ENCODE assay signal across 7 mouse cellular contexts in the genomic region with DNA sequence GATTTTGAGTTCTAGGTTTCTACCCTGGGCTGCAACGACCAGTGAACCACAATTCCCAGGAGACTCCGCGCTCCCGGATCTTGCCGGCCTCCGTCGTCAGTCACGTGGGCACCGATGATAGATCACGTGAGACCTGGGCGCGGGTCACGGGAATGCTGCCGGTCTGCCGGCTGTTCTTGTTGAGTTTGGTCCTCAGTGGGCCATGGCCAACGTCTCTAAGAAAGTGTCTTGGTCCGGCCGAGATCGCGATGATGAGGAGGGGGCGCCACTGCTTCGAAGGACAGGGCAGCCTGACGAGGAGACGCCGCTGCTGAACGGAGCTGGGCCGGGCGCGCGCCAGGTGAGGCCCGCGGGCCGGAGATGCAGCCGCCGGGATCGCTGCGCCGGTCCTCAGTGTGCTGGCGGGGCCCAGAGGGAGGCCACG. TPM values are rescaled to one million over a fixed set of nuclear protein-coding genes. Genes with fewer than 3 reads are reported as not detected.
DNase-seq lines count a peak whose midpoint lies in the region; ATAC-seq and TF ChIP-seq lines count a peak whose summit lies in the region.

A gene (plus strand): TSS at position 117 of the 424 bp plus-strand sequence.

- H3K4me2 ChIP-seq in intestine, postnatal 0 days (replicated peaks; ENCODE audit: low read depth): peak within 1 kb of the TSS; percentile 77
- H3K4me2 ChIP-seq in midbrain, embryonic 12.5 days (replicated peaks): peak within 1 kb of the TSS; percentile 74

- peak; percentile 47; the same call in 1 of the 2 replicates for TF ChIP-seq POLR2A in small intestine, adult 2 months (IDR thresholded peaks at IDR 0.05; ENCODE audit: low read depth, low read length)

- intact Hi-C loops in left cerebral cortex, postnatal 4 days (cut with DNase I): no loop called here

- peak; percentile 89 for ATAC-seq in intestine, postnatal 0 days
- ATAC-seq in midbrain, embryonic 12.5 days (ENCODE audit: low FRiP score, low read depth): peak; percentile 91

- under 1% methylated on average over 40 of the region's 40 CpGs for WGBS in intestine, postnatal 0 days
- whole genome bisulfite sequencing in midbrain, embryonic 12.5 days: under 1% methylated on average over 40 of the region's 40 CpGs
- under 1% methylated on average over 40 of the region's 40 CpGs for WGBS in small intestine, adult 2 months

- H3K36me3 ChIP-seq in intestine, postnatal 0 days (ENCODE audit: control insufficient read depth, insufficient read depth): no peaks in the 10 kb centered on the region
- peaks cover 8% of the 10 kb centered on the region; the same call in 1 of the 2 replicates for H3K36me3 ChIP-seq in midbrain, embryonic 12.5 days
- no peaks in the 10 kb centered on the region for H3K36me3 ChIP-seq in small intestine, adult 2 months (ENCODE audit: control insufficient read depth, insufficient read depth, low read length)

- peak; percentile 92 for DNase-seq in adrenal gland, adult 8-10 months
- peak; percentile 86 for DNase-seq in embryo, embryonic 9.5 days (ENCODE audit: extremely low spot score)
- no peak for DNase-seq in gonadal fat pad, adult 2 months (ENCODE audit: low read depth)
- DNase-seq in left cerebral cortex, postnatal 4 days: peak; percentile 96

- peaks cover 2% of the 10 kb centered on the region; the same call in 1 of the 2 replicates for H3K4me1 ChIP-seq in intestine, postnatal 0 days (replicated peaks; ENCODE audit: control insufficient read depth, insufficient read depth, low read length)
- peaks cover 12% of the 10 kb centered on the region for H3K4me1 ChIP-seq in midbrain, embryonic 12.5 days
- H3K4me1 ChIP-seq in small intestine, adult 2 months (ENCODE audit: control insufficient read depth, insufficient read depth, insufficient read length, low read length): peaks cover 5% of the 10 kb centered on the region; the same call in 1 of the 2 replicates

- peak within 1 kb of the TSS; percentile 82 for H3K9ac ChIP-seq in intestine, postnatal 0 days (ENCODE audit: low read depth, low read length)
- peak within 1 kb of the TSS; percentile 79 for H3K9ac ChIP-seq in midbrain, embryonic 12.5 days (replicated peaks)

- TF ChIP-seq CTCF in intestine, postnatal 0 days (IDR thresholded peaks at IDR 0.05; ENCODE audit: low read depth): 0 out of 2 replicates have a peak, but pooled peaks have one; percentile 10
- TF ChIP-seq CTCF in small intestine, adult 2 months (IDR thresholded peaks at IDR 0.05; ENCODE audit: extremely low read depth, insufficient read length, insufficient replicate concordance, low read depth, low read length): no peak

- peak within 1 kb of the TSS; percentile 86 for H3K4me3 ChIP-seq in intestine, postnatal 0 days (ENCODE audit: low read depth, low read length)
- peak within 1 kb of the TSS; percentile 89 for H3K4me3 ChIP-seq in midbrain, embryonic 12.5 days
- H3K4me3 ChIP-seq in small intestine, adult 2 months (ENCODE audit: low read depth, low read length): peak within 1 kb of the TSS; percentile 99

- H3K27ac ChIP-seq in intestine, postnatal 0 days (ENCODE audit: low read depth, low read length): peak within 1 kb of the TSS; percentile 54; the same call in 1 of the 2 replicates
- no peak within 1 kb of the TSS for H3K27ac ChIP-seq in midbrain, embryonic 12.5 days (replicated peaks)
- peak within 1 kb of the TSS; percentile 10; the same call in 1 of the 2 replicates for H3K27ac ChIP-seq in small intestine, adult 2 months (ENCODE audit: insufficient read depth, low read depth, low read length)

- H3K27me3 ChIP-seq in intestine, postnatal 0 days (replicated peaks; ENCODE audit: control insufficient read depth, insufficient read depth, low read length): no peaks in the 10 kb centered on the region
- no peaks in the 10 kb centered on the region for H3K27me3 ChIP-seq in midbrain, embryonic 12.5 days
- no peaks in the 10 kb centered on the region for H3K27me3 ChIP-seq in small intestine, adult 2 months (ENCODE audit: control insufficient read depth, insufficient read depth, low read length)

- H3K9me3 ChIP-seq in intestine, postnatal 0 days (ENCODE audit: control insufficient read depth): no peaks in the 10 kb centered on the region
- no peaks in the 10 kb centered on the region for H3K9me3 ChIP-seq in midbrain, embryonic 12.5 days

RNA-seq across cellular contexts. Expression of the gene that starts here (rescaled TPM):
- 10 to 100 TPM; 47.4 to 77.7 (median 67.8) TPM for total RNA-seq in adrenal gland, adult 8-10 months (2022)
- polyA plus RNA-seq in gonadal fat pad, adult 2 months (2012; rRNA removed): 82.7 and 93.5 TPM in 2 replicates
- 18.5 and 21.7 TPM in 2 replicates for polyA plus RNA-seq in intestine, postnatal 0 days (2015; fragmentation: Nextera tagmentation; extraction: Ambion mirVana)
- 10 to 100 TPM; 40.9 to 42.5 TPM for total RNA-seq in left cerebral cortex, postnatal 4 days (2021)
- 26.8 and 28.7 TPM in 2 replicates for polyA plus RNA-seq in midbrain, embryonic 12.5 days (2016; fragmentation: Nextera tagmentation; extraction: Ambion mirVana)
- polyA plus RNA-seq in small intestine, adult 2 months (2012; rRNA removed): 9.5 and 15.9 TPM in 2 replicates
